Mouse (Mus musculus) MEL (cell line): ENCODE measurements at regions not wholly inside any gene's neighbourhood (a gene's known extent, or its start where the extent isn't known, plus 50 kb on each side); places are given as distances from the start of the nearest gene placed in this dataset.
A peak's percentile ranks its signal among the peaks of the same experiment; 100 is the strongest.

Experiments used
- DNase-seq: peaks from one replicate; pipeline ENCODE4 v3.0.0; 2011; ENCODE audit warnings: low read depth, low spot score
- H3K27ac ChIP-seq: 2 replicates; pipeline ENCODE4 v1.5.1; 2012; ENCODE audit warnings: low read depth, mild to moderate bottlenecking, control low read depth, low read length, moderate library complexity; ENCODE audit not compliant: control insufficient read depth
- H3K27me3 ChIP-seq, 2 experiments: fragments of 150-350 bp in 1 of 2; sonication (generic) in 1 of 2; 2 replicates each; pipeline ENCODE4 v1.6.1; 2012; ENCODE audit warnings: low read length in 2 of 2, mild to moderate bottlenecking in 2 of 2, improper control_type of control experiment in 1 of 2, moderate library complexity in 1 of 2; ENCODE audit not compliant: insufficient read depth in 2 of 2, control insufficient read depth in 1 of 2
- H3K36me3 ChIP-seq, 2 experiments: 2 replicates each; pipeline ENCODE4 v1.6.1; 2012 to 2014; ENCODE audit warnings: low read length in 2 of 2, improper control_type of control experiment in 1 of 2, inconsistent platforms in 1 of 2, mild to moderate bottlenecking in 1 of 2; ENCODE audit not compliant: insufficient read depth in 2 of 2, control insufficient read depth in 1 of 2
- H3K4me1 ChIP-seq, 2 experiments: fragments of 150-350 bp in 1 of 2; sonication (generic) in 1 of 2; 2 replicates each; pipeline ENCODE4 v1.6.1; 2012; ENCODE audit warnings: low read length in 2 of 2, improper control_type of control experiment in 1 of 2, mild to moderate bottlenecking in 1 of 2; ENCODE audit not compliant: insufficient read depth in 2 of 2, control insufficient read depth in 1 of 2
- H3K4me3 ChIP-seq, 2 experiments: fragments of 150-350 bp in 1 of 2; sonication (generic) in 1 of 2; 2 replicates each; pipeline ENCODE4 v1.5.1; 2012; ENCODE audit warnings: low read depth in 2 of 2, low read length in 2 of 2, mild to moderate bottlenecking in 2 of 2, moderate library complexity in 2 of 2, control low read depth in 1 of 2, improper control_type of control experiment in 1 of 2; ENCODE audit not compliant: control insufficient read depth in 1 of 2, insufficient read depth in 1 of 2
- H3K79me2 ChIP-seq: 2 replicates; pipeline ENCODE4 v1.6.1; 2012; ENCODE audit warnings: mild to moderate bottlenecking, low read length, moderate library complexity; ENCODE audit not compliant: control insufficient read depth, poor library complexity, insufficient read depth
- H3K9ac ChIP-seq: 2 replicates; pipeline ENCODE4 v1.6.1; 2012; ENCODE audit warnings: low read depth, mild to moderate bottlenecking, control low read depth, low read length, moderate library complexity; ENCODE audit not compliant: control insufficient read depth, poor library complexity, severe bottlenecking
- H3K9me3 ChIP-seq: fragments of 150-350 bp; sonication (generic); replicated peaks from 2 replicates; pipeline ENCODE4 v1.6.1; 2012; ENCODE audit warnings: mild to moderate bottlenecking, low read length, improper control_type of control experiment, moderate library complexity; ENCODE audit not compliant: insufficient read depth
- CHD2 ChIP-seq: IDR thresholded peaks from 2 replicates; pipeline ENCODE4 v1.6.1; 2011; ENCODE audit warnings: low read length, improper control_type of control experiment
- ELF1 ChIP-seq: IDR thresholded peaks from 2 replicates; pipeline ENCODE4 v1.6.1; 2014; ENCODE audit warnings: low read depth, mild to moderate bottlenecking, inconsistent platforms, low read length, improper control_type of control experiment, moderate library complexity
- EP300 ChIP-seq, 2 experiments: IDR thresholded peaks; 2 replicates each; pipeline ENCODE4 v1.6.1; 2011; ENCODE audit warnings: improper control_type of control experiment in 2 of 2, low read length in 2 of 2, low read depth in 1 of 2, mild to moderate bottlenecking in 1 of 2
- ETS1 ChIP-seq: IDR thresholded peaks from 2 replicates; pipeline ENCODE4 v1.6.1; 2012; ENCODE audit warnings: low read depth, mild to moderate bottlenecking, inconsistent platforms, low read length, improper control_type of control experiment, moderate library complexity
- GATA1 ChIP-seq: IDR thresholded peaks from 2 replicates; pipeline ENCODE4 v1.6.1; 2011; ENCODE audit warnings: low read depth, low read length, improper control_type of control experiment
- JUND ChIP-seq: IDR thresholded peaks from 2 replicates; pipeline ENCODE4 v1.6.1; 2011; ENCODE audit warnings: low read depth, mild to moderate bottlenecking, improper control_type of control experiment, low read length
- MAX ChIP-seq: IDR thresholded peaks from 2 replicates; pipeline ENCODE4 v1.6.1; 2011; ENCODE audit warnings: low read length, improper control_type of control experiment
- MAZ ChIP-seq: IDR thresholded peaks from 2 replicates; pipeline ENCODE4 v1.6.1; 2012; ENCODE audit warnings: low read depth, mild to moderate bottlenecking, inconsistent platforms, low read length, improper control_type of control experiment
- MEF2A ChIP-seq: IDR thresholded peaks from 2 replicates; pipeline ENCODE4 v1.6.1; 2014; ENCODE audit warnings: low read depth, mild to moderate bottlenecking, inconsistent platforms, low read length, improper control_type of control experiment; ENCODE audit not compliant: poor library complexity, insufficient replicate concordance, severe bottlenecking; ENCODE audit errors: extremely low read depth
- MXI1 ChIP-seq: IDR thresholded peaks from 2 replicates; pipeline ENCODE4 v1.6.1; 2011; ENCODE audit warnings: mild to moderate bottlenecking, low read depth, low read length, improper control_type of control experiment
- MYB ChIP-seq: IDR thresholded peaks from 2 replicates; pipeline ENCODE4 v1.6.1; 2011; ENCODE audit warnings: mild to moderate bottlenecking, low read depth, low read length, improper control_type of control experiment
- POLR2AphosphoS2 ChIP-seq: IDR thresholded peaks from 2 replicates; pipeline ENCODE4 v1.6.1; 2011; ENCODE audit warnings: low read length, improper control_type of control experiment
- RCOR1 ChIP-seq: IDR thresholded peaks from 2 replicates; pipeline ENCODE4 v1.6.1; 2012; ENCODE audit warnings: low read depth, mild to moderate bottlenecking, inconsistent platforms, low read length, improper control_type of control experiment
- SIN3A ChIP-seq: IDR thresholded peaks from 2 replicates; pipeline ENCODE4 v1.6.1; 2012; ENCODE audit warnings: low read length, improper control_type of control experiment, inconsistent platforms
- TCF12 ChIP-seq: IDR thresholded peaks from 2 replicates; pipeline ENCODE4 v1.6.1; 2014; ENCODE audit warnings: low read depth, mild to moderate bottlenecking, inconsistent platforms, low read length, improper control_type of control experiment, moderate library complexity
- UBTF ChIP-seq: IDR thresholded peaks from 2 replicates; pipeline ENCODE4 v1.6.1; 2012; ENCODE audit warnings: low read depth, mild to moderate bottlenecking, inconsistent platforms, low read length, improper control_type of control experiment, moderate library complexity, borderline replicate concordance; ENCODE audit not compliant: insufficient read depth
- USF1 ChIP-seq: IDR thresholded peaks from 2 replicates; pipeline ENCODE4 v1.6.1; 2014; ENCODE audit warnings: low read depth, mild to moderate bottlenecking, inconsistent platforms, low read length, improper control_type of control experiment, moderate library complexity
- USF2 ChIP-seq, 2 experiments: IDR thresholded peaks; 2 replicates each; pipeline ENCODE4 v1.6.1; 2011 to 2012; ENCODE audit warnings: improper control_type of control experiment in 2 of 2, low read length in 2 of 2, borderline replicate concordance in 1 of 2, inconsistent platforms in 1 of 2, low read depth in 1 of 2, mild to moderate bottlenecking in 1 of 2; ENCODE audit not compliant: insufficient read depth in 1 of 2
- ZMIZ1 ChIP-seq: IDR thresholded peaks from 2 replicates; pipeline ENCODE4 v1.6.1; 2012; ENCODE audit warnings: low read depth, mild to moderate bottlenecking, inconsistent platforms, low read length, improper control_type of control experiment, moderate library complexity
- ZNF384 ChIP-seq: IDR thresholded peaks from 2 replicates; pipeline ENCODE4 v1.6.1; 2012; ENCODE audit warnings: low read depth, mild to moderate bottlenecking, inconsistent platforms, low read length, improper control_type of control experiment

GRCm38 (mm10) chrX:12299236-12299635, 139.1 kb upstream of the Bcor start:
- no peaks in the 10 kb centered on the region for H3K79me2 ChIP-seq
- peaks cover 0 to 8% of the 10 kb centered on the region in 2 experiments; a peak in 2 of 4 replicates for H3K36me3 ChIP-seq
- H3K9ac ChIP-seq = no peak overlapping the region
- H3K27me3 ChIP-seq = no peaks in the 10 kb centered on the region
- H3K4me1 ChIP-seq = peaks cover 4 to 15% of the 10 kb centered on the region in 2 experiments
- TF ChIP-seq ELF1 (no peak), USF1 (0 out of 2 replicates have a peak, but pooled peaks have one; percentile 28), TCF12 (no peak)
- H3K9me3 ChIP-seq = no peaks in the 10 kb centered on the region
- no peak overlapping the region for H3K27ac ChIP-seq
- H3K4me3 ChIP-seq = no peak overlapping the region
- peak; percentile 39 for DNase-seq

GRCm38 (mm10) chrX:12304678-12305077, 144.5 kb upstream of the Bcor start:
- Histone ChIP-seq H3K4me1 (no peaks in the 10 kb centered on the region), H3K9me3 (no peaks in the 10 kb centered on the region), H3K4me3 (no peak overlapping the region), H3K79me2 (no peaks in the 10 kb centered on the region), H3K27me3 (no peaks in the 10 kb centered on the region), H3K36me3 (no peaks in the 10 kb centered on the region), H3K27ac (no peak overlapping the region), H3K9ac (no peak overlapping the region)
- TF ChIP-seq POLR2AphosphoS2 (no peak), USF2 (IDR thresholded peaks at IDR 0.05; ENCODE audit: borderline replicate concordance in 1 of 2, insufficient read depth in 1 of 2, low read depth in 1 of 2, low read length in 2 of 2) (no peak), CHD2 (no peak), GATA1 (no peak), MAX (no peak), ZMIZ1 (no peak), MYB (no peak), MEF2A (no peak), JUND (no peak), UBTF (no peak), SIN3A (no peak), RCOR1 (no peak), EP300 (IDR thresholded peaks at IDR 0.05; ENCODE audit: low read depth in 1 of 2, low read length in 2 of 2) (no peak), ZNF384 (no peak), ETS1 (no peak), MAZ (no peak), MXI1 (no peak), TCF12 (no peak)
- no peak for DNase-seq
